Mouse (Mus musculus) thymus, adult 2 months (tissue): ENCODE measurements around the gene Timeless.

ENCODE experiments used
- CTCF ChIP-seq: fragments of 200-500 bp; IDR thresholded peaks from 2 replicates; pipeline ENCODE4 v1.5.1; 2012; ENCODE audit warnings: mild to moderate bottlenecking, control low read depth, low read length, moderate library complexity, borderline replicate concordance; ENCODE audit not compliant: control insufficient read depth, poor library complexity, insufficient read depth; ENCODE audit errors: extremely low read depth
- POLR2A ChIP-seq: fragments of 200-500 bp; IDR thresholded peaks from 2 replicates; pipeline ENCODE4 v1.6.1; 2012; ENCODE audit warnings: mild to moderate bottlenecking, low read length, control low read depth, moderate library complexity; ENCODE audit not compliant: control insufficient read depth, poor library complexity, insufficient read depth; ENCODE audit errors: extremely low read depth

GRCm38 (mm10) chr10:128184296-128184695 lies 47.6 kb upstream of the Timeless start:
- TF ChIP-seq CTCF (no peak), POLR2A (no peak)
